Mouse (Mus musculus) kidney, adult 2 months (tissue): ENCODE measurements around the gene Gm13290.
"Not testable (repeated sequence)": the region's sequence is repeated elsewhere in the genome, so short reads cannot be mapped to it uniquely, and the experiment has no call there.

Source experiments
- CTCF ChIP-seq: fragments of 200-500 bp; conservative IDR thresholded peaks from 2 replicates; pipeline ENCODE4 v1.5.1; 2011; ENCODE audit warnings: low read depth, mild to moderate bottlenecking, control low read depth, low read length, moderate library complexity, mixed read lengths; ENCODE audit not compliant: insufficient read depth, insufficient read length
- POLR2A ChIP-seq: fragments of 200-500 bp; IDR thresholded peaks from one replicate; pipeline ENCODE4 v1.6.1; 2011; ENCODE audit warnings: low read depth, low read length, control low read depth

GRCm38 (mm10) chr4:88757628-88758031 is 16.0 kb upstream of the Gm13290 start:
- peak; percentile 59 for TF ChIP-seq CTCF
- TF ChIP-seq POLR2A = not testable (repeated sequence)
